Mouse (Mus musculus): ENCODE results near the gene Hint3.

- TF ChIP-seq CTCF (conservative IDR thresholded peaks at IDR 0.05; ENCODE audit: insufficient read depth, insufficient read length, low read depth, low read length) (no peak), POLR2A (IDR thresholded peaks at IDR 0.05; ENCODE audit: low read depth, low read length) (peak; percentile 84)
Observed at GRCm38 (mm10) chr10:30600542-30600966, 28.9 kb downstream of the Hint3 start, which contains the start of gene Trmt11.

Measured in kidney, adult 2 months (tissue).